Mouse (Mus musculus) MEL (cell line): Measurements from ENCODE around the gene Mrpl35. TPM values are rescaled to one million over a fixed set of nuclear protein-coding genes. Genes with fewer than 3 reads are reported as not detected.

ENCODE experiments used
- DNase-seq: peaks from one replicate; pipeline ENCODE4 v3.0.0; 2011; ENCODE audit warnings: low read depth, low spot score
- H3K27ac ChIP-seq: 2 replicates; pipeline ENCODE4 v1.5.1; 2012; ENCODE audit warnings: low read depth, mild to moderate bottlenecking, control low read depth, low read length, moderate library complexity; ENCODE audit not compliant: control insufficient read depth
- H3K27me3 ChIP-seq, 2 experiments: fragments of 150-350 bp in 1 of 2; sonication (generic) in 1 of 2; 2 replicates each; pipeline ENCODE4 v1.6.1; 2012; ENCODE audit warnings: low read length in 2 of 2, mild to moderate bottlenecking in 2 of 2, improper control_type of control experiment in 1 of 2, moderate library complexity in 1 of 2; ENCODE audit not compliant: insufficient read depth in 2 of 2, control insufficient read depth in 1 of 2
- H3K36me3 ChIP-seq, 2 experiments: 2 replicates each; pipeline ENCODE4 v1.6.1; 2012 to 2014; ENCODE audit warnings: low read length in 2 of 2, improper control_type of control experiment in 1 of 2, inconsistent platforms in 1 of 2, mild to moderate bottlenecking in 1 of 2; ENCODE audit not compliant: insufficient read depth in 2 of 2, control insufficient read depth in 1 of 2
- H3K4me1 ChIP-seq, 2 experiments: fragments of 150-350 bp in 1 of 2; sonication (generic) in 1 of 2; 2 replicates each; pipeline ENCODE4 v1.6.1; 2012; ENCODE audit warnings: low read length in 2 of 2, improper control_type of control experiment in 1 of 2, mild to moderate bottlenecking in 1 of 2; ENCODE audit not compliant: insufficient read depth in 2 of 2, control insufficient read depth in 1 of 2
- H3K4me3 ChIP-seq, 2 experiments: fragments of 150-350 bp in 1 of 2; sonication (generic) in 1 of 2; 2 replicates each; pipeline ENCODE4 v1.5.1; 2012; ENCODE audit warnings: low read depth in 2 of 2, low read length in 2 of 2, mild to moderate bottlenecking in 2 of 2, moderate library complexity in 2 of 2, control low read depth in 1 of 2, improper control_type of control experiment in 1 of 2; ENCODE audit not compliant: control insufficient read depth in 1 of 2, insufficient read depth in 1 of 2
- H3K79me2 ChIP-seq: 2 replicates; pipeline ENCODE4 v1.6.1; 2012; ENCODE audit warnings: mild to moderate bottlenecking, low read length, moderate library complexity; ENCODE audit not compliant: control insufficient read depth, poor library complexity, insufficient read depth
- H3K9ac ChIP-seq: 2 replicates; pipeline ENCODE4 v1.6.1; 2012; ENCODE audit warnings: low read depth, mild to moderate bottlenecking, control low read depth, low read length, moderate library complexity; ENCODE audit not compliant: control insufficient read depth, poor library complexity, severe bottlenecking
- H3K9me3 ChIP-seq: fragments of 150-350 bp; sonication (generic); replicated peaks from 2 replicates; pipeline ENCODE4 v1.6.1; 2012; ENCODE audit warnings: mild to moderate bottlenecking, low read length, improper control_type of control experiment, moderate library complexity; ENCODE audit not compliant: insufficient read depth
- EP300 ChIP-seq, 2 experiments: IDR thresholded peaks; 2 replicates each; pipeline ENCODE4 v1.6.1; 2011; ENCODE audit warnings: improper control_type of control experiment in 2 of 2, low read length in 2 of 2, low read depth in 1 of 2, mild to moderate bottlenecking in 1 of 2
- GABPA ChIP-seq: IDR thresholded peaks from 2 replicates; pipeline ENCODE4 v1.6.1; 2012; ENCODE audit warnings: low read depth, mild to moderate bottlenecking, inconsistent platforms, low read length, improper control_type of control experiment, moderate library complexity
- GATA1 ChIP-seq: IDR thresholded peaks from 2 replicates; pipeline ENCODE4 v1.6.1; 2011; ENCODE audit warnings: low read depth, low read length, improper control_type of control experiment
- MAX ChIP-seq: IDR thresholded peaks from 2 replicates; pipeline ENCODE4 v1.6.1; 2011; ENCODE audit warnings: low read length, improper control_type of control experiment
- MEF2A ChIP-seq: IDR thresholded peaks from 2 replicates; pipeline ENCODE4 v1.6.1; 2014; ENCODE audit warnings: low read depth, mild to moderate bottlenecking, inconsistent platforms, low read length, improper control_type of control experiment; ENCODE audit not compliant: poor library complexity, insufficient replicate concordance, severe bottlenecking; ENCODE audit errors: extremely low read depth
- NRF1 ChIP-seq: IDR thresholded peaks from 2 replicates; pipeline ENCODE4 v1.6.1; 2014; ENCODE audit warnings: low read depth, mild to moderate bottlenecking, inconsistent platforms, low read length, improper control_type of control experiment, moderate library complexity; ENCODE audit not compliant: poor library complexity, insufficient read depth, severe bottlenecking
- SIN3A ChIP-seq: IDR thresholded peaks from 2 replicates; pipeline ENCODE4 v1.6.1; 2012; ENCODE audit warnings: low read length, improper control_type of control experiment, inconsistent platforms
- TAL1 ChIP-seq: IDR thresholded peaks from 2 replicates; pipeline ENCODE4 v1.6.1; 2012; ENCODE audit warnings: mild to moderate bottlenecking, inconsistent platforms, low read length, moderate library complexity, mixed read lengths
- TCF12 ChIP-seq: IDR thresholded peaks from 2 replicates; pipeline ENCODE4 v1.6.1; 2014; ENCODE audit warnings: low read depth, mild to moderate bottlenecking, inconsistent platforms, low read length, improper control_type of control experiment, moderate library complexity
- polyA plus RNA-seq, 2 experiments: library from polyadenylated mRNA; stranded (reverse) in 1 of 2; unstranded in 1 of 2; fragments of >175 nt in 1 of 2; fragments of >200 nt in 1 of 2; gene quantifications; 2 replicates each; pipeline versions ENCODE4 v1.2.1 to v1.2.4; 2012; ENCODE audit warnings: low replicate concordance in 2 of 2, low read depth in 1 of 2; ENCODE audit not compliant: insufficient read length in 2 of 2, insufficient read depth in 1 of 2, missing spikeins in 1 of 2
- total RNA-seq: library from RNA; depleted of rRNA; stranded (reverse); fragments of 300-350 nt; gene quantifications from 2 replicates; pipeline ENCODE4 v1.2.3, GENCODE M21; 2012

The Mrpl35 gene
- total and polyA plus RNA-seq, 3 experiments: 26.0 to 34.8 TPM; not detected in 1

- H3K9ac ChIP-seq: peak overlapping the region; percentile 1; the same call in 1 of the 2 replicates
- DNase-seq: peak; percentile 80
- no peaks in the 10 kb centered on the region for H3K9me3 ChIP-seq
- no peaks in the 10 kb centered on the region for H3K27me3 ChIP-seq
- peak overlapping the region; percentile 9 to 64 for H3K4me3 ChIP-seq
- no peak overlapping the region for H3K27ac ChIP-seq
- H3K36me3 ChIP-seq: 0 out of 4 replicates have a peak, but pooled peaks cover 0 to 6% of the 10 kb centered on the region in 2 experiments
- H3K79me2 ChIP-seq: no peaks in the 10 kb centered on the region
- TF ChIP-seq EP300 (IDR thresholded peaks at IDR 0.05; ENCODE audit: low read depth in 1 of 2, low read length in 2 of 2) (peak; percentile 70 to 82), GATA1 (peak; percentile 85), TCF12 (peak; percentile 80), SIN3A (peak; percentile 32; the same call in 1 of the 2 replicates), TAL1 (peak; percentile 95), MEF2A (no peak)
- peaks cover 5 to 11% of the 10 kb centered on the region in 2 experiments for H3K4me1 ChIP-seq
These were observed 25.6 kb downstream of the Mrpl35 start for GRCm38 (mm10) chr6:71801011-71801713.

- H3K4me3 ChIP-seq: no peak overlapping the region
- H3K27ac ChIP-seq: no peak overlapping the region
- H3K9me3 ChIP-seq: no peaks in the 10 kb centered on the region
- TF ChIP-seq GABPA (no peak), MAX (no peak)
- H3K36me3 ChIP-seq: 0 out of 4 replicates have a peak, but pooled peaks cover 0 to 6% of the 10 kb centered on the region in 2 experiments
- H3K4me1 ChIP-seq: peaks cover 5 to 11% of the 10 kb centered on the region in 2 experiments
- no peak overlapping the region for H3K9ac ChIP-seq
- DNase-seq: no peak
- H3K27me3 ChIP-seq: no peaks in the 10 kb centered on the region
- no peaks in the 10 kb centered on the region for H3K79me2 ChIP-seq
These were observed 27.4 kb downstream of the Mrpl35 start for GRCm38 (mm10) chr6:71799391-71799790.

- peaks cover 8 to 9% of the 10 kb centered on the region in 2 experiments for H3K27me3 ChIP-seq
- no peaks in the 10 kb centered on the region for H3K9me3 ChIP-seq
- H3K36me3 ChIP-seq: no peaks in the 10 kb centered on the region
- no peak overlapping the region for H3K27ac ChIP-seq
- no peak overlapping the region for H3K9ac ChIP-seq
- no peaks in the 10 kb centered on the region for H3K79me2 ChIP-seq
- H3K4me1 ChIP-seq: no peaks in the 10 kb centered on the region
- no peak for DNase-seq
- no peak overlapping the region for H3K4me3 ChIP-seq
- TF ChIP-seq NRF1: no peak
These were observed 35.0 kb downstream of the Mrpl35 start for GRCm38 (mm10) chr6:71791771-71792170.
